Mouse (Mus musculus) hindbrain, embryonic 14.5 days (tissue): ENCODE data around the gene Olfr191. TPM values are rescaled to one million over a fixed set of nuclear protein-coding genes. Genes with fewer than 3 reads are reported as not detected.
"Not testable (repeated sequence)": the region's sequence is repeated elsewhere in the genome, so short reads cannot be mapped to it uniquely, and the experiment has no call there.

Experiments used
- ATAC-seq: fragments of 200-750 bp; cut with Nextera tagmentation; 2 replicates; pipeline ENCODE4 v1.8.0; 2017; ENCODE audit warnings: moderate number of reproducible peaks, mild to moderate bottlenecking, moderate TSS enrichment, moderate library complexity; ENCODE audit not compliant: low FRiP score
- DNase-seq: peaks from one replicate; pipeline ENCODE4 v3.0.0-alpha.2; 2015; ENCODE audit warnings: low spot score
- H3K27ac ChIP-seq: fragments of 300-500 bp; sonication (generic); 2 replicates; pipeline ENCODE4 v1.5.1; 2014; ENCODE audit warnings: mild to moderate bottlenecking, moderate library complexity
- H3K27me3 ChIP-seq: fragments of 300-500 bp; sonication (generic); 2 replicates; pipeline ENCODE4 v1.6.1; 2014; ENCODE audit warnings: mild to moderate bottlenecking, low read length, mixed read lengths; ENCODE audit not compliant: control insufficient read depth, insufficient read depth
- H3K36me3 ChIP-seq: fragments of 300-500 bp; sonication (generic); replicated peaks from 2 replicates; pipeline ENCODE4 v1.6.1; 2014; ENCODE audit not compliant: control insufficient read depth, insufficient read depth
- H3K4me1 ChIP-seq: fragments of 300-500 bp; sonication (generic); replicated peaks from 2 replicates; pipeline ENCODE4 v1.6.1; 2014; ENCODE audit warnings: antibody characterized with exemption, low read length, mixed read lengths; ENCODE audit not compliant: control insufficient read depth, insufficient read depth
- H3K4me2 ChIP-seq: fragments of 300-500 bp; sonication (generic); replicated peaks from 2 replicates; pipeline ENCODE4 v1.6.1; 2014; ENCODE audit warnings: mild to moderate bottlenecking, moderate library complexity
- H3K4me3 ChIP-seq: fragments of 300-500 bp; sonication (generic); replicated peaks from 2 replicates; pipeline ENCODE4 v1.5.1; 2014; ENCODE audit warnings: mild to moderate bottlenecking, low read length
- H3K9ac ChIP-seq: fragments of 300-500 bp; sonication (generic); 2 replicates; pipeline ENCODE4 v1.6.1; 2014
- H3K9me3 ChIP-seq: fragments of 300-500 bp; sonication (generic); 2 replicates; pipeline ENCODE4 v1.6.1; 2016; ENCODE audit warnings: low read length; ENCODE audit not compliant: control insufficient read depth
- WGBS: fragments of 180-500 bp; shearing (Covaris S2); extraction: QIAGEN DNeasy Blood & Tissue Kit; methylation state at CpG from one replicate; pipeline ENCODE4 v1.1.7; 2014; 5-methylcytosine and 5-hydroxymethylcytosine counted together
- polyA plus RNA-seq: library from polyadenylated mRNA; unstranded; fragments of >200 nt; fragmentation: Nextera tagmentation; extraction: Ambion mirVana; gene quantifications from 2 replicates; pipeline ENCODE4 v1.2.1, GENCODE M21; 2014

The Olfr191 gene
- not detected in 2 replicates for polyA plus RNA-seq

DNA sequence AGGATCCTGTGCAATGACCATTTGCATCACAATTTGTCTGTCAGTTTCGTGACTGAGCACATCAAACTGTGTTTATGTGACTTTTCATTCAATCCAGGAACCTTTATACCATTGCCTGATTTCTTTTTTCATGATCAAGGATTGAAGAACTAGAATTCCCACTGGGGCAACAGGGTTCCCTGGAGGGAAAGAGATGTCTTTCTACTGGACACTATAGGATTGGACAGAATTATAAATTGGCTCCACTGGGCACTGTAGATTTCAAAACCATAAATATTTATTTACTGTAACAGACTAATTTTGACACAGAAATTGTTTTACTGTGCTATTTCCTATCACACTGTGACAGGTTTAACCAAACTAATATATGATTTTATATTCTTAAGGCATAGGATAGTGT is at the start of gene Olfr191:
Gene Olfr191 (minus strand): TSS at position 101 of the 400 bp plus-strand sequence.
- WGBS = 36% methylated on average over 1 of the region's 1 CpGs
- H3K4me2 ChIP-seq, H3K27ac ChIP-seq, ATAC-seq, H3K4me3 ChIP-seq, H3K9me3 ChIP-seq, H3K4me1 ChIP-seq, H3K36me3 ChIP-seq, DNase-seq, H3K9ac ChIP-seq, H3K27me3 ChIP-seq: not testable (repeated sequence)

DNA sequence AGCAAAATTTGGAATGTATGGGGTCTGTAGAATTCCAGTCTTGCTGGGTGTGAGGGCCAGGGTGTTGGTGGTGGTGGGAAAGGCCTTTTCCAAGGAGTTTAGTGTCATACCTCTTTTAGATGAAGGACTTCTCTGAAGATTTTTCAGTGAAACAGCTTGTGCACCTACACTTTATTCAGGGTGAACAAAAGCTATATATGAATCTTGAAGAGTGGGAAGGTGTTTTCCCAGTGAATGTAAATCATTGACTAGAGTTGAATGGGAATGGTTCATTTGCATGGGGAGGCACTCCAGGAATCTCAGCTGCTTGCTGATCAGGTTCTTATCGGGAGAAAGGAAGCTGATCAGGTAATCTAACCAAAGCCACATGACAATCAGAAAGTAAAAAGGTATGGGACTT is 41.1 kb upstream of the Olfr191 start:
- ATAC-seq = no peak

DNA sequence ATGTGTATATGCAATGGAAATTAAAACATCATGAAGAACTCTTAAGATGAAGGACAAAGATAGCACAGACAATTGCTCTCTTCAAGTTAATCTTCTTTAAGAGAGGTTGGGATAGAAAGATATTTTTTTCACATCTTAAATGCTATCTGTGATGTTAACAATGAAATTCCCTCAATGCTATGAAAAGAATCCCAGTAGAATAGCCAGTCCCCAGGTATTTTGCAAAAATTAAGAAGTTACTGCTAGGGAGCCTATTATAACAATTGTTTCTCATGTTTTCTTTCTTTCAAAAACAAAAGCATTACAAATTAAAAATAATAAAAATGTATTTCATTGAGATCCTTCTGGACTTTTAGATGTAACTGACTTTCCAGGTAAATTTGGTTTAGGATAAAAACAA is 31.3 kb upstream of the Olfr191 start, which contains the start of gene Olfr194:
Gene Olfr194 (minus strand): TSS at position 101 of the 400 bp plus-strand sequence.
- no peak for ATAC-seq
- no peak within 1 kb of the TSS for H3K27ac ChIP-seq

More for the DNA sequence above, 41.1 kb upstream of the Olfr191 start:
- no peak overlapping the region for H3K4me3 ChIP-seq
- H3K9ac ChIP-seq = no peak overlapping the region
- no peaks in the 10 kb centered on the region for H3K27me3 ChIP-seq
- no peaks in the 10 kb centered on the region for H3K36me3 ChIP-seq
- no peak for DNase-seq
- no peaks in the 10 kb centered on the region for H3K4me1 ChIP-seq
- H3K27ac ChIP-seq = no peak overlapping the region
- H3K9me3 ChIP-seq = no peaks in the 10 kb centered on the region
- no peak overlapping the region for H3K4me2 ChIP-seq
- WGBS = 94% methylated on average over 1 of the region's 1 CpGs

DNA sequence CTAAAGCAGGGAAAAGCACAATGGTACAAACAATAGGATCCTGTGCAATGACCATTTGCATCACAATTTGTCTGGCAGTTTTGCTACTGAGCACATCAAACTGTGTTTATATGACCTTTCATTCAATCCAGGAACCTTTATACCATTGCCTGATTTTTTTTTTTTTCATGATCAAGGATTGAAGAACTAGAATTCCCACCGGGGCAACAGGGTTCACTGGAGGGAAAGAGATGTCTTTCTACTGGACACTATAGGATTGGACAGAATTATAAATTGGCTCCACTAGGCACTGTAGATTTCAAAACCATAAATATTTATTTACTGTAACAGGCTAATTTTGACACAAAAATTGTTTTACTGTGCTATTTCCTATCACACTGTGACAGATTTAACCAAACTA is 22.2 kb upstream of the Olfr191 start, which contains the start of gene Olfr193:
Gene Olfr193 (minus strand): TSS at position 101 of the 400 bp plus-strand sequence.
- Histone ChIP-seq H3K4me1 (no peaks in the 10 kb centered on the region), H3K4me2 (no peak within 1 kb of the TSS), H3K27ac (no peak within 1 kb of the TSS), H3K27me3 (no peaks in the 10 kb centered on the region), H3K9me3 (no peaks in the 10 kb centered on the region), H3K9ac (no peak within 1 kb of the TSS), H3K36me3 (no peaks in the 10 kb centered on the region), H3K4me3 (no peak within 1 kb of the TSS)
- ATAC-seq (no peak), DNase-seq (no peak)
- 70% methylated on average over 1 of the region's 1 CpGs for WGBS

More for the DNA sequence above, 31.3 kb upstream of the Olfr191 start, which contains the start of gene Olfr194:
- Histone ChIP-seq H3K4me1 (no peaks in the 10 kb centered on the region), H3K9me3 (no peaks in the 10 kb centered on the region), H3K9ac (no peak within 1 kb of the TSS), H3K4me3 (no peak within 1 kb of the TSS), H3K36me3 (no peaks in the 10 kb centered on the region), H3K4me2 (no peak within 1 kb of the TSS), H3K27me3 (no peaks in the 10 kb centered on the region)
- DNase-seq = no peak

DNA sequence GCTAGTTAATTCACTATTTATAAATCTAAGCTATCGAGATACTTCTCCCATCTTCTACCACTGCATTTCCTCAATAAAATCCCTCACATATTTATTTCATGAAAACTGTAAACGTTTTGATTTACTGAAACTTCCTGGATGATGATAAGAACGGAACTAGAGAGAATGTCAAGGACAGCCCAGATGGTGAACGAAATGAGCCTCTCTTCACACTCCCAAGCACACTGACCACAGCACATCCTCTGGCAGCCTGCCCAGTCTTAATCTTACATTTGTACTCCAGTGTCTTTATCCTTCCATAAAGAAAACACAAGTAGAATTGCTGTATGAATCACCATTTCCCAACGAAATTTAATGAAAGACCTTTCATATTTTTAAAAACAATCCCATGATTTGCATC is 18.9 kb upstream of the Olfr191 start:
- ATAC-seq, DNase-seq, H3K27me3 ChIP-seq: not testable (repeated sequence)

DNA sequence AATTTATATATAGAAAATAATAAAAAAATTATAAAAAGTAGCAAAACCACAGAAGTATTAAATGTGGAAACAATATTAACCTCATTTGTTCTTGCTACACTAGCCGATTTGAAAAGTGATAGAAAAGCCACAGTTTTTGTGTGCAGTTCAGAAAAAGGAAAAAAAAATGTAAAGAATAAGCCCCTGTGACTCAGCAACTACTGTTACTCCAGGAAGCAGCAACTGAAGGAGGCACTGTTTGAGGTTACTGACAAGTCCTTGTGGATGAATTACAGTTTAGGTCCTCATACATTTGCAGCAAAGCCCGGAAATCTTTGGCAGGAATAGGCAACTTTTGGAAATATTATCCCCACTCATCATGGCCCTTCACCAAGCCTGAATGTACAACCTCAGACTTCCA is 15.7 kb upstream of the Olfr191 start:
- H3K4me1 ChIP-seq = no peaks in the 10 kb centered on the region
- no peaks in the 10 kb centered on the region for H3K36me3 ChIP-seq
- WGBS = 88% methylated on average over 2 of the region's 2 CpGs
- H3K4me2 ChIP-seq = no peak overlapping the region
- no peak overlapping the region for H3K27ac ChIP-seq
- no peak for ATAC-seq
- no peaks in the 10 kb centered on the region for H3K9me3 ChIP-seq
- no peak overlapping the region for H3K4me3 ChIP-seq
- DNase-seq = no peak
- H3K27me3 ChIP-seq = no peaks in the 10 kb centered on the region
- H3K9ac ChIP-seq = no peak overlapping the region

More for the DNA sequence above, 18.9 kb upstream of the Olfr191 start:
- 71% methylated on average over 5 of the region's 5 CpGs for WGBS
- H3K36me3 ChIP-seq, H3K4me2 ChIP-seq, H3K4me3 ChIP-seq, H3K9me3 ChIP-seq, H3K27ac ChIP-seq, H3K4me1 ChIP-seq, H3K9ac ChIP-seq: not testable (repeated sequence)

DNA sequence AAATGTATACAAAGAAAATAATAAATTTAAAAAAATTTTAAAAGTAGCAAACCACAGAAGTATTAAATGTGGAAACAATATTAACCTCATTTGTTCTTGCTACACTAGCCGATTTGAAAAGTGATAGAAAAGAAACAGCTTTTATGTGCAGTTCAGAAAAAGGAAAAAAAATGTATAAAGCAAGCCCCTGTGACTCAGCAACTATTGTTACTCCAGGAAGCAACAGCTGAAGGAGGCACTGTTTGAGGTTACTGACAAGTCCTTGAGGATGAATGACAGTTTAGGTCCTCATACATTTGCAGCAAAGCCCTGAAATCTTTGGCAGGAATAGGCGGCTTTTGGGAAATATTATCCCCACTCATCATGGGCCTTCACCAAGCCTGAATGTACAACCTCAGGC is 8.5 kb downstream of the Olfr191 start:
- H3K4me3 ChIP-seq = not testable (repeated sequence)

DNA sequence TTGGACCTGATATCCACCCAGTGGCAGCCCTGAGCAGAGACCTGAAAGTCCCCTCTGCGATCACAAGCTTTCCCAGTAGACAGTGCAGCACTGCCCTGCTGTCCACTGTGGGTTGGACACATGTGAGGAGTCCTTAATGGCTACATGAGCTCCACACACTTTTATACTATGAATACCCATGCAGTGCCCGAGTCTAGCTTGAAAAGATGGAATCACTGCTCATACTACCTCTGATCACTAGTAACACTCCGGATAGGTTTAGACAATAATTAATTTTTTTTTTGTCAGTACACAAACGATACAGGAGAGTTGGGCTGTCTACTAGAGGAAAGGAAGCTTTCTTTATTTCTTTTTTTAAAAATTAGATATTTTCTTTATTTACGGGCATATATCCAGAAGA is 11.7 kb downstream of the Olfr191 start, which contains the start of gene Olfr190:
Gene Olfr190 (minus strand): TSS at position 101 of the 400 bp plus-strand sequence.
- no peaks in the 10 kb centered on the region for H3K36me3 ChIP-seq
- 96% methylated on average over 5 of the region's 5 CpGs for WGBS
- DNase-seq = no peak
- H3K27me3 ChIP-seq = no peaks in the 10 kb centered on the region
- H3K4me2 ChIP-seq = no peak within 1 kb of the TSS
- H3K4me1 ChIP-seq = no peaks in the 10 kb centered on the region
- no peak within 1 kb of the TSS for H3K9ac ChIP-seq
- no peak within 1 kb of the TSS for H3K4me3 ChIP-seq
- H3K27ac ChIP-seq = no peak within 1 kb of the TSS
- ATAC-seq = no peak
- no peaks in the 10 kb centered on the region for H3K9me3 ChIP-seq

More for the DNA sequence above, 8.5 kb downstream of the Olfr191 start:
- not testable (repeated sequence) for H3K27ac ChIP-seq, H3K9ac ChIP-seq, ATAC-seq, DNase-seq, H3K27me3 ChIP-seq, H3K4me2 ChIP-seq, H3K4me1 ChIP-seq, H3K36me3 ChIP-seq, H3K9me3 ChIP-seq
- 92% methylated on average over 2 of the region's 2 CpGs for WGBS

DNA sequence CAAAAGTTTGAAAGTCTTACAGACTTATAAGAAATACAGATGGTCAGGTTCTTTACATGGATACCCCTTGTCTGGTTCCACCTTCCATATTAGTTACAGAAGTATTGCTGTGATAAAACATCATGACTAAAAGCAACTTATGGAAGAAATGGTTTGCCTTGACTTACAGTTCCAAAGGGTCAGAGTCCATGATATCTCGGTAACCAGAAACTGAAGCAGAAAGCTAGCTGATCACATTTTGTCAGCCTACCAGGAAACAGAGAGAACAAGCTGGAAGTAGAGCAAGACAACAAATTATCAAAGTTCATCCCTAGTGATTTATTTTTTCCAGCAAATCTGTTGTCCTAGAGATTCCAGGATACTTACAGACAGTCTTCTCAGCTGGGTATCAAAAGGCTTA is 16.1 kb downstream of the Olfr191 start:
- Histone ChIP-seq H3K9ac (no peak overlapping the region), H3K36me3 (no peaks in the 10 kb centered on the region), H3K9me3 (no peaks in the 10 kb centered on the region), H3K4me2 (no peak overlapping the region), H3K27ac (no peak overlapping the region), H3K4me1 (no peaks in the 10 kb centered on the region), H3K27me3 (no peaks in the 10 kb centered on the region), H3K4me3 (no peak overlapping the region)
- no peak for DNase-seq
- 83% methylated on average over 1 of the region's 1 CpGs for WGBS
- no peak for ATAC-seq

DNA sequence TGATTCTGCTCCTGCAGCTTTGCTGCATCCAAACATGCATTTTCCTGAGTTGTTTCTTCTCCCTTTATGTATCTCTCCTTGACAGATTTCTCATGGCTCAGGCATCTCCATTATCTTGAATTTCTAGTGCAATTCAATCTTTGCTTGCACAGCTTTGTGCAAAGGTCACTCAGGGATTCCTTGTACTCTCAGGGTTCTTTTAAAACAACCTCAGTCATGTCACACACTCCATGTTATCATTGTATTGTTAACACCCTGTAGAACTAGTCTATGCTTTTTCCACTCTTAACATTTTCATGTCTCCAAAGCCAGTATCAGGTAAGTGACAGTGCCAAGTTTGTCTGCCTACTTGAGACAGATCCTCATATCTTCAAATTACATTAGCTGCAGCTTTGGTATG is 17.9 kb downstream of the Olfr191 start:
- no peak overlapping the region for H3K9ac ChIP-seq
- ATAC-seq (no peak), DNase-seq (no peak)
- H3K36me3 ChIP-seq = no peaks in the 10 kb centered on the region
- no peaks in the 10 kb centered on the region for H3K4me1 ChIP-seq
- no peak overlapping the region for H3K27ac ChIP-seq
- H3K4me2 ChIP-seq = no peak overlapping the region
- no peak overlapping the region for H3K4me3 ChIP-seq
- no peaks in the 10 kb centered on the region for H3K9me3 ChIP-seq
- H3K27me3 ChIP-seq = no peaks in the 10 kb centered on the region
